Mouse (Mus musculus) ES-E14 (cell line): ENCODE results near the gene Adora2b.

Source experiments
- HCFC1 ChIP-seq: IDR thresholded peaks from 2 replicates; pipeline ENCODE4 v1.6.1; 2012; ENCODE audit warnings: low read length, inconsistent platforms, borderline replicate concordance; ENCODE audit not compliant: insufficient read depth
- MAFK ChIP-seq: IDR thresholded peaks from 2 replicates; pipeline ENCODE4 v1.6.1; 2014; ENCODE audit warnings: mild to moderate bottlenecking, low read depth, low read length, inconsistent platforms; ENCODE audit not compliant: insufficient read depth
- ZC3H11A ChIP-seq: IDR thresholded peaks from 2 replicates; pipeline ENCODE4 v1.6.1; 2012; ENCODE audit warnings: low read depth, mild to moderate bottlenecking, inconsistent platforms, low read length, borderline replicate concordance

GRCm38 (mm10) chr11:62294121-62294520 is 45.3 kb downstream of the Adora2b start:
- no peak for TF ChIP-seq MAFK
- no peak for TF ChIP-seq HCFC1
- no peak for TF ChIP-seq ZC3H11A
